Comparison of ENCODE assay signal across 8 mouse cellular contexts in genomic region chr17:86964041-86964440, GRCm38 (mm10). TPM values are rescaled to one million over a fixed set of nuclear protein-coding genes. Genes with fewer than 3 reads are reported as not detected.
DNase-seq lines count a peak whose midpoint lies in the region; ATAC-seq and TF ChIP-seq lines count a peak whose summit lies in the region.

No protein-coding gene starts in this region.

- peak overlapping the region; percentile 72 for H3K4me2 ChIP-seq in liver, embryonic 14.5 days (ENCODE audit: low read depth)
- H3K4me2 ChIP-seq in stomach, embryonic 15.5 days = peak overlapping the region; percentile 84

- no peaks in the 10 kb centered on the region for H3K36me3 ChIP-seq in liver, embryonic 14.5 days (replicated peaks; ENCODE audit: control insufficient read depth, insufficient read depth, low read depth)
- H3K36me3 ChIP-seq in stomach, embryonic 15.5 days = no peaks in the 10 kb centered on the region

- peak overlapping the region; percentile 61 to 63; a peak in 3 of 4 replicates for H3K4me3 ChIP-seq in liver, embryonic 14.5 days (ENCODE audit: insufficient read depth in 1 of 2, low read depth in 2 of 2, low read length in 2 of 2)
- H3K4me3 ChIP-seq in stomach, embryonic 15.5 days (replicated peaks) = peak overlapping the region; percentile 86

- H3K9me3 ChIP-seq in liver, embryonic 14.5 days (ENCODE audit: control insufficient read depth, low read length) = no peaks in the 10 kb centered on the region
- H3K9me3 ChIP-seq in stomach, embryonic 15.5 days = no peaks in the 10 kb centered on the region

- H3K27me3 ChIP-seq in liver, embryonic 14.5 days (ENCODE audit: control insufficient read depth, insufficient read depth, low read length) = peaks cover 27% of the 10 kb centered on the region
- H3K27me3 ChIP-seq in stomach, embryonic 15.5 days (replicated peaks) = no peaks in the 10 kb centered on the region

- no peak for ATAC-seq in liver, embryonic 14.5 days (ENCODE audit: insufficient read depth)
- no peak for ATAC-seq in stomach, embryonic 15.5 days (ENCODE audit: insufficient read depth, low FRiP score, low read depth)
- ATAC-seq in erythroblast, adult 5-6 weeks (replicated peaks; ENCODE audit: low FRiP score, poor library complexity, severe bottlenecking) = no peak

- no peak for TF ChIP-seq EP300 in liver, embryonic 14.5 days (IDR thresholded peaks at IDR 0.05; ENCODE audit: low read depth)

- TF ChIP-seq CTCF in liver, embryonic 14.5 days (IDR thresholded peaks at IDR 0.05; ENCODE audit: low read depth) = no peak

- no peak overlapping the region for H3K9ac ChIP-seq in liver, embryonic 14.5 days (replicated peaks)
- H3K9ac ChIP-seq in stomach, embryonic 15.5 days = peak overlapping the region; percentile 65; the same call in 1 of the 2 replicates

- 3% methylated on average over 6 of the region's 6 CpGs for WGBS in liver, embryonic 14.5 days (ENCODE audit: insufficient replicate concordance)
- WGBS in stomach, embryonic 15.5 days = 0% methylated on average over 6 of the region's 6 CpGs

- no peak overlapping the region for H3K27ac ChIP-seq in liver, embryonic 14.5 days
- H3K27ac ChIP-seq in stomach, embryonic 15.5 days = peak overlapping the region; percentile 92

- H3K4me1 ChIP-seq in liver, embryonic 14.5 days (replicated peaks; ENCODE audit: control insufficient read depth in 2 of 2, insufficient read depth in 2 of 2, low read length in 1 of 2) = peaks cover 0 to 11% of the 10 kb centered on the region in 2 experiments; a peak in 2 of 4 replicates
- peaks cover 28% of the 10 kb centered on the region for H3K4me1 ChIP-seq in stomach, embryonic 15.5 days

- DNase-seq in kidney, adult 11 months = peak; percentile 20
- no peak for DNase-seq in kidney, adult 18-20 months
- DNase-seq in cerebellum, postnatal 10 days = peak; percentile 54 to 57
- peak; percentile 46 for DNase-seq in heart, postnatal 4 days
- DNase-seq in liver, embryonic 14.5 days (ENCODE audit: low read depth in 3 of 3, low spot score in 3 of 3) = no peak
- no peak for DNase-seq in urinary bladder, postnatal 14 days (ENCODE audit: low spot score)

RNA-seq across cellular contexts. Expression of gene Rhoq, which starts 1.2 kb away (rescaled TPM):
- total RNA-seq in heart, postnatal 4 days (2021) = 100 to 1,000 TPM; 117 to 133 TPM
- 1.3 and 1.9 TPM in 2 replicates for polyA plus RNA-seq in liver, embryonic 14.5 days (2012; rRNA removed)
- 1.2 TPM in 2 replicates for polyA plus RNA-seq in liver, embryonic 14.5 days (2014; fragmentation: Nextera tagmentation; extraction: Ambion mirVana)
- polyA plus RNA-seq in stomach, embryonic 15.5 days (2015; fragmentation: Nextera tagmentation; extraction: Ambion mirVana) = 13.9 TPM in 2 replicates
- 1.7 and 2.5 TPM in 2 replicates for total RNA-seq in erythroblast, adult 5-6 weeks (2015; ENCODE audit: low replicate concordance)
- 2.5 and 7.2 TPM in 2 replicates for total RNA-seq in erythroblast, adult 5-6 weeks (2017; ENCODE audit: low replicate concordance)

RNA-seq across cellular contexts. Expression of gene Atp6v1e2, which starts 16.3 kb away (rescaled TPM):
- not detected for total RNA-seq in heart, postnatal 4 days (2021)
- polyA plus RNA-seq in liver, embryonic 14.5 days (2012; rRNA removed) = not detected in 2 replicates
- polyA plus RNA-seq in liver, embryonic 14.5 days (2014; fragmentation: Nextera tagmentation; extraction: Ambion mirVana) = not detected in 2 replicates
- 0.13 TPM in 1 of 2 replicates, not detected in the other for polyA plus RNA-seq in stomach, embryonic 15.5 days (2015; fragmentation: Nextera tagmentation; extraction: Ambion mirVana)
- total RNA-seq in erythroblast, adult 5-6 weeks (2015; ENCODE audit: low replicate concordance) = not detected in 2 replicates
- not detected in 2 replicates for total RNA-seq in erythroblast, adult 5-6 weeks (2017; ENCODE audit: low replicate concordance)

RNA-seq across cellular contexts. Expression of gene Tmem247, which starts 46.9 kb away (rescaled TPM):
- not detected for total RNA-seq in heart, postnatal 4 days (2021)
- not detected in 2 replicates for polyA plus RNA-seq in liver, embryonic 14.5 days (2012; rRNA removed)
- not detected in 2 replicates for polyA plus RNA-seq in liver, embryonic 14.5 days (2014; fragmentation: Nextera tagmentation; extraction: Ambion mirVana)
- not detected in 2 replicates for polyA plus RNA-seq in stomach, embryonic 15.5 days (2015; fragmentation: Nextera tagmentation; extraction: Ambion mirVana)
- not detected in 2 replicates for total RNA-seq in erythroblast, adult 5-6 weeks (2015; ENCODE audit: low replicate concordance)
- not detected in 2 replicates for total RNA-seq in erythroblast, adult 5-6 weeks (2017; ENCODE audit: low replicate concordance)

Comparison
In these comparisons a context has a peak if more than half of its experiments do, and no peak if none do; other contexts are left out.
1. DNase-seq: peak in kidney, adult 11 months (single experiment), cerebellum, postnatal 10 days (2 of 2) and heart, postnatal 4 days (single experiment); none in kidney, adult 18-20 months (single experiment), liver, embryonic 14.5 days (0 of 3) and urinary bladder, postnatal 14 days (single experiment).
2. RNA of gene Rhoq, which starts 1.2 kb away (total RNA-seq): 117 to 133 TPM in heart, postnatal 4 days; 1.7 to 7.2 TPM in erythroblast, adult 5-6 weeks; every median in the first group is over 10 times any median in the second.